Mouse (Mus musculus) hindbrain, embryonic 14.5 days (tissue): ENCODE measurements at regions not wholly inside any gene's neighbourhood (a gene's known extent, or its start where the extent isn't known, plus 50 kb on each side); places are given as distances from the start of the nearest gene placed in this dataset.

Experiments
- ATAC-seq: fragments of 200-750 bp; cut with Nextera tagmentation; 2 replicates; pipeline ENCODE4 v1.8.0; 2017; ENCODE audit warnings: moderate number of reproducible peaks, mild to moderate bottlenecking, moderate TSS enrichment, moderate library complexity; ENCODE audit not compliant: low FRiP score
- DNase-seq: peaks from one replicate; pipeline ENCODE4 v3.0.0-alpha.2; 2015; ENCODE audit warnings: low spot score
- H3K27ac ChIP-seq: fragments of 300-500 bp; sonication (generic); 2 replicates; pipeline ENCODE4 v1.5.1; 2014; ENCODE audit warnings: mild to moderate bottlenecking, moderate library complexity
- H3K27me3 ChIP-seq: fragments of 300-500 bp; sonication (generic); 2 replicates; pipeline ENCODE4 v1.6.1; 2014; ENCODE audit warnings: mild to moderate bottlenecking, low read length, mixed read lengths; ENCODE audit not compliant: control insufficient read depth, insufficient read depth
- H3K36me3 ChIP-seq: fragments of 300-500 bp; sonication (generic); replicated peaks from 2 replicates; pipeline ENCODE4 v1.6.1; 2014; ENCODE audit not compliant: control insufficient read depth, insufficient read depth
- H3K4me1 ChIP-seq: fragments of 300-500 bp; sonication (generic); replicated peaks from 2 replicates; pipeline ENCODE4 v1.6.1; 2014; ENCODE audit warnings: antibody characterized with exemption, low read length, mixed read lengths; ENCODE audit not compliant: control insufficient read depth, insufficient read depth
- H3K4me2 ChIP-seq: fragments of 300-500 bp; sonication (generic); replicated peaks from 2 replicates; pipeline ENCODE4 v1.6.1; 2014; ENCODE audit warnings: mild to moderate bottlenecking, moderate library complexity
- H3K4me3 ChIP-seq: fragments of 300-500 bp; sonication (generic); replicated peaks from 2 replicates; pipeline ENCODE4 v1.5.1; 2014; ENCODE audit warnings: mild to moderate bottlenecking, low read length
- H3K9ac ChIP-seq: fragments of 300-500 bp; sonication (generic); 2 replicates; pipeline ENCODE4 v1.6.1; 2014
- H3K9me3 ChIP-seq: fragments of 300-500 bp; sonication (generic); 2 replicates; pipeline ENCODE4 v1.6.1; 2016; ENCODE audit warnings: low read length; ENCODE audit not compliant: control insufficient read depth
- WGBS: fragments of 180-500 bp; shearing (Covaris S2); extraction: QIAGEN DNeasy Blood & Tissue Kit; methylation state at CpG from one replicate; pipeline ENCODE4 v1.1.7; 2014; 5-methylcytosine and 5-hydroxymethylcytosine counted together

DNA sequence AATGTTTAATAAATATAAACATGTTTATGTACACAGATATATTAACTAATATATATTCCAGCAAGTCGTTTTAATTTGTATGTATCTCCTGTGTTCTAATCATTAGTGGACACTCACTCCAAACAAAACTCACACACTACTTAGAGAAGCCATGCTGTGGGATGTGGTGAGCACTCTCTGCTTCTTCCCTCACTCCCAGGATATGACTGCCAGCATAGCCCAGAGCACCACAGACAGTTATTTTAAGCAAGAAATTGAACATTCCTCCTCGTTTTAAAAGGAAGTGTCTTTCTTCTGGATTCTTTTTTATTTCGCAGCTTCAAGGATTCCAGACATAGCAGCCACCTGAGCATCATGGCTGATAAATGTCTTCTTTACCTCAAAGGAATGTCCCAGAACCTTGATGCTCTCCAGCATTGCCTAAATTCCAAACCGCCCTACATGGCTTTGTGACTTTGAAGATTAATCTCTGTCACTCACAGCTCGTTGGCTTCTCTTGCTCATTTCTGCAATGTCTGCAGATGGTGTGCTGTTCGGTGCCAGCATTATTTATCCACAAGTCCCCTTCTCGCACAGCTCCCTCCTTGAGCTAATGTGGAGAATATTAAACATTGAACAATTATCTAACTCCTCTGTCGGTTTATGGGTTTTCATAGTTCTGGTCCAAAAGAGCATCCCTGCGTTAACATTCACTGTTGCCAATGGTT is 992.3 kb upstream of the Gm7489 start:
- DNase-seq (no peak), ATAC-seq (no peak)
- no peaks in the 10 kb centered on the region for H3K36me3 ChIP-seq
- no peak overlapping the region for H3K4me2 ChIP-seq
- no peak overlapping the region for H3K27ac ChIP-seq
- no peaks in the 10 kb centered on the region for H3K27me3 ChIP-seq
- H3K4me3 ChIP-seq, result no peak overlapping the region
- H3K9me3 ChIP-seq, result no peaks in the 10 kb centered on the region
- WGBS, result 79% methylated on average over 9 of the region's 9 CpGs
- H3K4me1 ChIP-seq, result no peaks in the 10 kb centered on the region
- H3K9ac ChIP-seq, result no peak overlapping the region

DNA sequence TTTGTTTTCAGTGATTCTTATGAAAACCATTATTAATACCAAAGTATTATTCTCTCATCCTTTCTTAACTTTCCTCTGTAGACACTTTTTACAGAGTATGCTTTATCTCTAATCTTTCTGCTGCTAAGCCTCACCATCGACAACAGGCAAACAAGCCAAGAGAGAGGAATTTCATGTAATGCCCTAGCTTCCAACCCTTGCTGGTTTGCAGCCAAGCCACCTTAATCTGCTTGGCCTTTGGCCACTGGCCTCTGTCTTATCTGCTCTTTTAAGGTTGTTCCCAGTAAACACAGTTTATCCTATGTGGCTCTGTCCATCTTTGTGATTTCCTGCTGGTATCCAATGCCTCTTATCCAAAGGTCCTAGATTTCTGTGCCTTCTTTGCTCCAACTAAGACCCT is 986.6 kb upstream of the Gm7489 start:
- Histone ChIP-seq H3K27ac (no peak overlapping the region), H3K4me3 (no peak overlapping the region), H3K36me3 (no peaks in the 10 kb centered on the region), H3K27me3 (no peaks in the 10 kb centered on the region), H3K4me2 (no peak overlapping the region), H3K9ac (no peak overlapping the region), H3K9me3 (no peaks in the 10 kb centered on the region), H3K4me1 (no peaks in the 10 kb centered on the region)
- 80% methylated on average over 1 of the region's 1 CpGs for WGBS
- DNase-seq, result no peak
- no peak for ATAC-seq

GRCm38 (mm10) chr15:52899403-52899802 is 985.3 kb upstream of the Gm7489 start:
- H3K9me3 ChIP-seq, result no peaks in the 10 kb centered on the region
- no peaks in the 10 kb centered on the region for H3K36me3 ChIP-seq
- ATAC-seq (no peak), DNase-seq (no peak)
- H3K27ac ChIP-seq, result no peak overlapping the region
- H3K4me2 ChIP-seq, result no peak overlapping the region
- H3K9ac ChIP-seq, result no peak overlapping the region
- H3K4me1 ChIP-seq, result no peaks in the 10 kb centered on the region
- no peak overlapping the region for H3K4me3 ChIP-seq
- no peaks in the 10 kb centered on the region for H3K27me3 ChIP-seq
- WGBS, result 83% methylated on average over 4 of the region's 4 CpGs

DNA sequence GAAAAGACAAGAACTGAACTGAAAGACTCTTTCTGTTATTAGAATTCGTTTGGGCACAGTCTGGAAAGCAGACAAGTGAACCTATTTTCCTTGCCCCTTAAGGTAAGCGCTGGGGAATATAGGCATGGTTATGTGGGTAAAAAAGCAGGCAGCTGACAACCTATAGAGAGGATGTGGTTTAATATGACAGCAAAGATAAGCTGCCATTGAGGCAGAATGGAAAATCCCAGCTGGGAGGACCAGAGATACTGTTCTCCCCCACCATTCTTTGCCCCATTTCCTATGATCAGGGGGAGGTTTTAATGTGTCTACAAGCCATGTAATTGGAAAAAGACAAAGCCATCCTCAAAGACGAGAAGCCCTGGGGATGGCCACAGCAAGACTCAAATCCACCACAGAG is 984.9 kb upstream of the Gm7489 start:
- Histone ChIP-seq H3K9me3 (no peaks in the 10 kb centered on the region), H3K27ac (no peak overlapping the region), H3K4me1 (no peaks in the 10 kb centered on the region), H3K4me3 (no peak overlapping the region), H3K9ac (no peak overlapping the region), H3K4me2 (no peak overlapping the region), H3K36me3 (no peaks in the 10 kb centered on the region), H3K27me3 (no peaks in the 10 kb centered on the region)
- ATAC-seq, result no peak
- no peak for DNase-seq
- 81% methylated on average over 3 of the region's 3 CpGs for WGBS

- no peak overlapping the region for H3K9ac ChIP-seq
- H3K4me3 ChIP-seq, result no peak overlapping the region
- no peak for DNase-seq
- no peak for ATAC-seq
- H3K4me2 ChIP-seq, result no peak overlapping the region
- H3K4me1 ChIP-seq, result no peaks in the 10 kb centered on the region
- 83% methylated on average over 3 of the region's 3 CpGs for WGBS
- no peaks in the 10 kb centered on the region for H3K27me3 ChIP-seq
- H3K36me3 ChIP-seq, result no peaks in the 10 kb centered on the region
- H3K27ac ChIP-seq, result no peak overlapping the region
- H3K9me3 ChIP-seq, result no peaks in the 10 kb centered on the region
Measured at GRCm38 (mm10) chr15:52905231-52905630, 979.5 kb upstream of the Gm7489 start.

DNA sequence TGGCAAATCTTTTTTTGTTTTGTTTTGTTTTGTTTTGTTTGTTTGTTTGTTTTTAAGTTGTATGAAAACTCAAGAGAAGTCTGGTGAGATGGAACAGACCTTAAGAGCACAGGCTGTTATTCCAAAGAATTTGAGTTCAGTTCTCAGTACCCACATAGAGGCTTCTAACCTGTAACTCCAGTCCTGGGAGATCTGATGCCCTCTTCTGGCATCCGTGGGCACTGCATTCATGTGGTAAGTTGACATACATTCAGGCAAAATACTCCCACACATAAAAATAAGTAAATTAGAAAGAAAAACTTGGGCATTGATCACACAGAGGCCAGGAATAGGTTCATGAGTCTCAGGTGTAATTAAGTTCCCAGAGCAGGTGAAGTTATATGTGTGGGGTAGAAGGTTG is 977.5 kb upstream of the Gm7489 start:
- H3K4me3 ChIP-seq, result no peak overlapping the region
- H3K4me1 ChIP-seq, result no peaks in the 10 kb centered on the region
- no peak overlapping the region for H3K27ac ChIP-seq
- DNase-seq, result no peak
- no peaks in the 10 kb centered on the region for H3K36me3 ChIP-seq
- 53% methylated on average over 1 of the region's 1 CpGs for WGBS
- no peak overlapping the region for H3K9ac ChIP-seq
- no peak for ATAC-seq
- H3K4me2 ChIP-seq, result no peak overlapping the region
- H3K27me3 ChIP-seq, result no peaks in the 10 kb centered on the region
- H3K9me3 ChIP-seq, result no peaks in the 10 kb centered on the region

GRCm38 (mm10) chr15:52922277-52922676 is 962.4 kb upstream of the Gm7489 start:
- no peaks in the 10 kb centered on the region for H3K36me3 ChIP-seq
- no peaks in the 10 kb centered on the region for H3K27me3 ChIP-seq
- no peak overlapping the region for H3K27ac ChIP-seq
- H3K4me2 ChIP-seq, result no peak overlapping the region
- H3K9ac ChIP-seq, result no peak overlapping the region
- WGBS, result 84% methylated on average over 1 of the region's 1 CpGs
- H3K9me3 ChIP-seq, result no peaks in the 10 kb centered on the region
- DNase-seq, result no peak
- H3K4me3 ChIP-seq, result no peak overlapping the region
- no peaks in the 10 kb centered on the region for H3K4me1 ChIP-seq
- ATAC-seq, result no peak

DNA sequence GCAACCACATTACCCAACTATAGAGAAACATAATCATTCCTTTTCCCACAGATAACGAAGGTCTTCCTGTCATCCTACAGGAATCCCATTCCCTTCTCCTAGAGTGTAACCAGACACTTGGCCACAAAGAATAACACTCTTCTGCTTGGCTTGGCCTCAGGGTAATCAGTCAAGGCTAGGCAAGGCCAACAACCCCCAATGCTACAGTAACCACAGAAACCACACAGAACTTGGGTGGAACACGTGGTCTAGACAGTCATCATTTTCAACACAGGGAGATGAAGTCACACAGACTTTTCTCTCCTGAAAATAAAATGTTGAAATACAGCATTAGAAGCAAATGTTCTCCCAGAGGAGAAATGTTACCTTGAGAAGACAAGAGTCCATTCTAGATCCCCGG is 956.3 kb upstream of the Gm7489 start:
- H3K9me3 ChIP-seq, result no peaks in the 10 kb centered on the region
- H3K27ac ChIP-seq, result no peak overlapping the region
- no peaks in the 10 kb centered on the region for H3K4me1 ChIP-seq
- no peaks in the 10 kb centered on the region for H3K27me3 ChIP-seq
- no peak for ATAC-seq
- no peak overlapping the region for H3K4me2 ChIP-seq
- DNase-seq, result no peak
- no peak overlapping the region for H3K9ac ChIP-seq
- H3K36me3 ChIP-seq, result no peaks in the 10 kb centered on the region
- WGBS, result 80% methylated on average over 3 of the region's 3 CpGs
- no peak overlapping the region for H3K4me3 ChIP-seq

DNA sequence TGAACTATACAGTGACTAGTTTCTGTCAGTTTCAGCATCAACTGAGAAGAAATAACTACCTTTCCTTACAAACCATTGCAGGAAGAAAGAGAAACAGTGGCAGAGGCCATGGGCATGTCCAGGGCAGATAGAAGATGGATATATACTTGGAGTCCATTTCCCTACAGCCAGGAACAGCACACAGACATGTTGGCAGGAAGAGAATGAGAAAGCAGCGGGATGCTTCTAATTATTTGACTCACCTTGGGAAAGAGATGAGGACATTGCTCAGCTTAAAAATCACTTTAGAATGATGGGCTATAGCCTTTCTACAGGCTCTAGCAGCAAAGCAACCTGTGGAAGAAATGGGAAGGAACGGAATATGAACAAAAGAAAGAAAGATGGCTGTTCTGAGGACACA is 947.6 kb upstream of the Gm7489 start:
- no peak overlapping the region for H3K27ac ChIP-seq
- no peaks in the 10 kb centered on the region for H3K36me3 ChIP-seq
- H3K27me3 ChIP-seq, result no peaks in the 10 kb centered on the region
- DNase-seq, result no peak
- H3K9ac ChIP-seq, result no peak overlapping the region
- WGBS, result 83% methylated on average over 2 of the region's 2 CpGs
- no peaks in the 10 kb centered on the region for H3K4me1 ChIP-seq
- H3K9me3 ChIP-seq, result no peaks in the 10 kb centered on the region
- no peak overlapping the region for H3K4me3 ChIP-seq
- ATAC-seq, result no peak
- no peak overlapping the region for H3K4me2 ChIP-seq

DNA sequence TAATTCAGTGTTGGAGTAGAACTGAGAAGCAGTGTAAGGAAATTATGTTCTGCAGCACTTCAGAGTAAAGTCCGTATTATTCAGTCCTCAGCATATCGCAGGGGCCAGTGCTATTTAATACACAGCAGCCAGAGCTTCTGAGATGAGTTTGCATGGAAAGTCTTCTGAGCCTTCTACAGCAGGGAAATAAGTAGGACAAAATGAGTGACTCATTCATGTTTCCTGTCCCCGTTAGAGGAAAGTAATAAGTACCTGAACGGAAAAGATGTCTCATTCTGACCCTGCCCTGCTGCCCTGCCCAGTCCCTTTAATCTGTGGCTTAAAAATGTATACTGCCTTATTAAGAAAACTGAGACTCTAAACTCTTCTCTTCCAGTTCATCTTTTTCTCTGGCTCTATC is 940.1 kb upstream of the Gm7489 start:
- no peaks in the 10 kb centered on the region for H3K36me3 ChIP-seq
- no peaks in the 10 kb centered on the region for H3K27me3 ChIP-seq
- no peaks in the 10 kb centered on the region for H3K4me1 ChIP-seq
- H3K27ac ChIP-seq, result no peak overlapping the region
- 88% methylated on average over 4 of the region's 4 CpGs for WGBS
- H3K9me3 ChIP-seq, result no peaks in the 10 kb centered on the region
- ATAC-seq, result no peak
- H3K4me2 ChIP-seq, result no peak overlapping the region
- DNase-seq, result no peak
- H3K9ac ChIP-seq, result no peak overlapping the region
- H3K4me3 ChIP-seq, result no peak overlapping the region
